ENCODE assay signal across 9 mouse cellular contexts in genomic region chr13:113669459-113670077, GRCm38 (mm10). TPM values are rescaled to one million over a fixed set of nuclear protein-coding genes. Genes with fewer than 3 reads are reported as not detected.
DNase-seq lines count a peak whose midpoint lies in the region; TF ChIP-seq lines count a peak whose summit lies in the region.
"Had no signal": no experiment of that assay in that cellular context is flagged by ENCODE, and none has a peak within 500 bp of the region (broad histone marks: within the 10 kb centered on the region; RNA-seq: fewer than 3 reads in every experiment).

No protein-coding gene starts in this region.

- H3K27me3 ChIP-seq in MEL (ENCODE audit: control insufficient read depth in 1 of 2, insufficient read depth in 2 of 2, low read length in 2 of 2), result no peaks in the 10 kb centered on the region
- H3K27me3 ChIP-seq in cerebellum, adult 2 months (ENCODE audit: control insufficient read depth, insufficient read depth, low read length), result no peaks in the 10 kb centered on the region

- peak; percentile 58 for DNase-seq in gastrocnemius, adult 18-20 months (ENCODE audit: low spot score)
- no peak for DNase-seq in gastrocnemius, postnatal 25 days
- peak; percentile 65 for DNase-seq in MEL (ENCODE audit: low read depth, low spot score)
- DNase-seq in cerebellum, adult 2 months, result peak; percentile 33 to 66
- peak; percentile 81 for DNase-seq in forelimb bud, embryonic 11.5 days (ENCODE audit: low read depth, low spot score)
- peak; percentile 50 to 80 for DNase-seq in kidney, postnatal 25 days
- DNase-seq in lung, adult 2 months, result peak; percentile 61
- peak; percentile 82 to 87 for DNase-seq in right cerebral cortex, adult 2 months (ENCODE audit: low spot score in 2 of 2)

- TF ChIP-seq CTCF in MEL (IDR thresholded peaks at IDR 0.05 in 2 of 3, conservative IDR thresholded peaks at IDR 0.05 in 1 of 3; ENCODE audit: control insufficient read depth in 1 of 3, insufficient read depth in 1 of 3, low read depth in 2 of 3, low read length in 3 of 3, poor library complexity in 1 of 3, severe bottlenecking in 1 of 3), result peak; percentile 62 to 78 (median 74)
- TF ChIP-seq CTCF in cerebellum, adult 2 months (IDR thresholded peaks at IDR 0.05; ENCODE audit: borderline replicate concordance, insufficient read depth, low read depth, low read length), result peak; percentile 44; the same call in 1 of the 2 replicates
- TF ChIP-seq CTCF in lung, adult 2 months (IDR thresholded peaks at IDR 0.05; ENCODE audit: insufficient read depth, low read length), result peak; percentile 34; the same call in 1 of the 2 replicates

- 39% methylated on average over 10 of the region's 10 CpGs for WGBS in cerebellum, adult 2 months
- WGBS in lung, adult 2 months, result 37% methylated on average over 10 of the region's 10 CpGs

- no peak overlapping the region for H3K4me3 ChIP-seq in MEL (ENCODE audit: control insufficient read depth in 1 of 2, insufficient read depth in 1 of 2, low read depth in 2 of 2, low read length in 2 of 2)
- no peak overlapping the region for H3K4me3 ChIP-seq in cerebellum, adult 2 months (replicated peaks; ENCODE audit: insufficient read depth, low read depth, low read length)
- no peak overlapping the region for H3K4me3 ChIP-seq in lung, adult 2 months (replicated peaks; ENCODE audit: extremely low read depth, low read depth, low read length)

- no peaks in the 10 kb centered on the region for H3K36me3 ChIP-seq in MEL (ENCODE audit: control insufficient read depth in 1 of 2, insufficient read depth in 2 of 2, low read length in 2 of 2)

- no peak for TF ChIP-seq EP300 in MEL (IDR thresholded peaks at IDR 0.05; ENCODE audit: low read depth in 1 of 2, low read length in 2 of 2)

- H3K4me1 ChIP-seq in MEL (ENCODE audit: control insufficient read depth in 1 of 2, insufficient read depth in 2 of 2, low read length in 2 of 2), result no peaks in the 10 kb centered on the region
- no peaks in the 10 kb centered on the region for H3K4me1 ChIP-seq in cerebellum, adult 2 months (ENCODE audit: control insufficient read depth, insufficient read depth, low read length)
- no peaks in the 10 kb centered on the region for H3K4me1 ChIP-seq in lung, adult 2 months (ENCODE audit: control insufficient read depth, insufficient read depth, low read length)

- no peaks in the 10 kb centered on the region for H3K79me2 ChIP-seq in MEL (ENCODE audit: control insufficient read depth, insufficient read depth, low read length, poor library complexity)

- no peak overlapping the region for H3K27ac ChIP-seq in MEL (ENCODE audit: control insufficient read depth, low read depth, low read length)
- no peak overlapping the region for H3K27ac ChIP-seq in cerebellum, adult 2 months (ENCODE audit: insufficient read depth, low read length)

- TF ChIP-seq RAD21 in MEL (IDR thresholded peaks at IDR 0.05; ENCODE audit: low read depth, low read length), result peak; percentile 75

- H3K9me3 ChIP-seq in MEL (replicated peaks; ENCODE audit: insufficient read depth, low read length), result no peaks in the 10 kb centered on the region

- TF ChIP-seq POLR2A in MEL (IDR thresholded peaks at IDR 0.05; ENCODE audit: control insufficient read depth in 1 of 2, insufficient read depth in 1 of 2, low read depth in 1 of 2, low read length in 2 of 2, poor library complexity in 1 of 2), result no peak
- no peak for TF ChIP-seq POLR2A in cerebellum, adult 2 months (IDR thresholded peaks at IDR 0.05; ENCODE audit: borderline replicate concordance, insufficient read depth, low read length)
- no peak for TF ChIP-seq POLR2A in lung, adult 2 months (IDR thresholded peaks at IDR 0.05; ENCODE audit: borderline replicate concordance, extremely low read depth, low read depth, low read length)

- no peak overlapping the region for H3K9ac ChIP-seq in MEL (ENCODE audit: control insufficient read depth, low read depth, low read length, poor library complexity, severe bottlenecking)

TF ChIP-seq in MEL, 35 proteins besides CTCF, POLR2A, EP300 and RAD21:
- TF ChIP-seq MAZ (IDR thresholded peaks at IDR 0.05; ENCODE audit: low read depth, low read length) (no peak), MAX (IDR thresholded peaks at IDR 0.05; ENCODE audit: low read length) (no peak), POLR2AphosphoS2 (IDR thresholded peaks at IDR 0.05; ENCODE audit: low read length) (no peak), TBP (IDR thresholded peaks at IDR 0.05; ENCODE audit: low read depth, low read length) (no peak), SMC3 (IDR thresholded peaks at IDR 0.05; ENCODE audit: low read depth, low read length) (peak; percentile 86), SIN3A (IDR thresholded peaks at IDR 0.05; ENCODE audit: low read length) (no peak), GABPA (IDR thresholded peaks at IDR 0.05; ENCODE audit: low read depth, low read length) (no peak), MYB (IDR thresholded peaks at IDR 0.05; ENCODE audit: low read depth, low read length) (no peak), TAL1 (IDR thresholded peaks at IDR 0.05; ENCODE audit: low read length) (no peak), BHLHE40 (IDR thresholded peaks at IDR 0.05; ENCODE audit: borderline replicate concordance, low read depth, low read length) (no peak), MXI1 (IDR thresholded peaks at IDR 0.05; ENCODE audit: low read depth, low read length) (no peak), NRF1 (IDR thresholded peaks at IDR 0.05; ENCODE audit: insufficient read depth, low read depth, low read length, poor library complexity, severe bottlenecking) (no peak), CHD1 (IDR thresholded peaks at IDR 0.05; ENCODE audit: low read depth, low read length) (no peak), USF2 (IDR thresholded peaks at IDR 0.05; ENCODE audit: borderline replicate concordance in 1 of 2, insufficient read depth in 1 of 2, low read depth in 1 of 2, low read length in 2 of 2) (no peak), MAFK (IDR thresholded peaks at IDR 0.05; ENCODE audit: borderline replicate concordance, low read depth, low read length) (no peak), ZC3H11A (IDR thresholded peaks at IDR 0.05; ENCODE audit: low read depth, low read length) (peak; percentile 72), CHD2 (IDR thresholded peaks at IDR 0.05; ENCODE audit: low read length) (no peak), ZKSCAN1 (IDR thresholded peaks at IDR 0.05; ENCODE audit: low read depth, low read length) (no peak)

RNA-seq across cellular contexts. Expression of gene Hspb3, which starts 6.1 kb away (rescaled TPM):
- 10 to 100 TPM; 47.7 to 56.6 TPM for total RNA-seq in gastrocnemius, adult 18-20 months (2021)
- total RNA-seq in gastrocnemius, postnatal 25 days (2021), result 10 to 100 TPM; 49.4 to 49.6 TPM
- total RNA-seq in MEL (2012; rRNA removed), result not detected in 2 replicates
- polyA plus RNA-seq in MEL (2012; ENCODE audit: insufficient read depth in 1 of 2, insufficient read length in 2 of 2, low read depth in 1 of 2, low replicate concordance in 2 of 2, missing spikeins in 1 of 2), result not detected
- 1.9 and 2.7 TPM in 2 replicates for polyA plus RNA-seq in cerebellum, adult 2 months (2012; rRNA removed)
- 0.27 and 0.92 TPM in 2 replicates for polyA plus RNA-seq in lung, adult 2 months (2012; rRNA removed)
- polyA plus RNA-seq: C2C12 had no signal

RNA-seq across cellular contexts. Expression of gene Snx18, which starts 51.2 kb away (rescaled TPM):
- total RNA-seq in gastrocnemius, adult 18-20 months (2021), result 10 to 100 TPM in 1 of 2 experiments, 1 to 10 TPM in 1; 9.2 to 11.3 TPM
- total RNA-seq in gastrocnemius, postnatal 25 days (2021), result 10 to 100 TPM in 1 of 2 experiments, 1 to 10 TPM in 1; 9.1 to 11.0 TPM
- 8.0 and 8.7 TPM in 2 replicates for total RNA-seq in MEL (2012; rRNA removed)
- polyA plus RNA-seq in MEL (2012; ENCODE audit: insufficient read depth in 1 of 2, insufficient read length in 2 of 2, low read depth in 1 of 2, low replicate concordance in 2 of 2, missing spikeins in 1 of 2), result 1 to 10 TPM in 1 of 2 experiments, not detected in 1; 7.7 TPM
- polyA plus RNA-seq in cerebellum, adult 2 months (2012; rRNA removed), result 16.4 and 17.0 TPM in 2 replicates
- polyA plus RNA-seq in lung, adult 2 months (2012; rRNA removed), result 22.8 and 27.0 TPM in 2 replicates

Comparison
In these comparisons a context has a peak if more than half of its experiments do, and no peak if none do; other contexts are left out.
1. RNA of gene Hspb3, which starts 6.1 kb away (total RNA-seq): 47.7 to 56.6 TPM in gastrocnemius, adult 18-20 months and 49.4 to 49.6 TPM in gastrocnemius, postnatal 25 days; not detected in MEL; every median in the first group is over 10 times any median in the second.
2. Peak in every context shown above with its lines, with median percentiles within 50 percentile points of each other: CTCF ChIP-seq.